Mouse (Mus musculus): ENCODE results near the gene Mcrs1.
"Not testable (repeated sequence)": the region's sequence is repeated elsewhere in the genome, so short reads cannot be mapped to it uniquely, and the experiment has no call there.

The Mcrs1 gene

GRCm38 (mm10) chr15:99251626-99252380, at the start of gene Mcrs1:
Mcrs1 (minus strand) TSS chr15:99251961.
- peak; percentile 99 for DNase-seq (ENCODE audit: low read depth)

- peak; percentile 39 for DNase-seq (ENCODE audit: low read depth)
Measured at GRCm38 (mm10) chr15:99296213-99296612, 44.5 kb upstream of the Mcrs1 start.

GRCm38 (mm10) chr15:99295484-99295981, 43.8 kb upstream of the Mcrs1 start, which contains the start of gene Fam186b:
Fam186b (minus strand) TSS chr15:99295888.
- DNase-seq (ENCODE audit: low read depth), result peak; percentile 50

GRCm38 (mm10) chr15:99294813-99295374, 43.1 kb upstream of the Mcrs1 start, which contains the start of gene Prpf40b:
Prpf40b (plus strand) TSS chr15:99295087.
- DNase-seq (ENCODE audit: low read depth), result peak; percentile 91

GRCm38 (mm10) chr15:99294287-99294686, 42.5 kb upstream of the Mcrs1 start:
- peak; percentile 65 for DNase-seq (ENCODE audit: low read depth)

- DNase-seq (ENCODE audit: low read depth), result no peak
Measured at GRCm38 (mm10) chr15:99290586-99290985, 38.8 kb upstream of the Mcrs1 start.

- DNase-seq (ENCODE audit: low read depth), result no peak
Measured at GRCm38 (mm10) chr15:99285189-99285535, 33.4 kb upstream of the Mcrs1 start.

GRCm38 (mm10) chr15:99284527-99285188, 32.9 kb upstream of the Mcrs1 start:
- no peak for DNase-seq (ENCODE audit: low read depth)

- peak; percentile 47 for DNase-seq (ENCODE audit: low read depth)
Measured at GRCm38 (mm10) chr15:99283456-99283855, 31.7 kb upstream of the Mcrs1 start.

GRCm38 (mm10) chr15:99278271-99278670, 26.5 kb upstream of the Mcrs1 start:
- DNase-seq (ENCODE audit: low read depth), result no peak

GRCm38 (mm10) chr15:99276095-99276494, 24.3 kb upstream of the Mcrs1 start:
- DNase-seq (ENCODE audit: low read depth), result peak; percentile 70

- peak; percentile 91 for DNase-seq (ENCODE audit: low read depth)
Measured at GRCm38 (mm10) chr15:99265679-99266078, 13.9 kb upstream of the Mcrs1 start.

- DNase-seq (ENCODE audit: low read depth), result no peak
Measured at GRCm38 (mm10) chr15:99264363-99264762, 12.6 kb upstream of the Mcrs1 start.

GRCm38 (mm10) chr15:99262702-99263101, 10.9 kb upstream of the Mcrs1 start:
- DNase-seq (ENCODE audit: low read depth), result no peak

GRCm38 (mm10) chr15:99259730-99260252, 8.0 kb upstream of the Mcrs1 start:
- peak; percentile 70 for DNase-seq (ENCODE audit: low read depth)

GRCm38 (mm10) chr15:99259167-99259729, 7.5 kb upstream of the Mcrs1 start:
- DNase-seq (ENCODE audit: low read depth), result no peak

- DNase-seq (ENCODE audit: low read depth), result no peak
Measured at GRCm38 (mm10) chr15:99255241-99255749, 3.5 kb upstream of the Mcrs1 start.

- DNase-seq (ENCODE audit: low read depth), result no peak
Measured at GRCm38 (mm10) chr15:99254477-99255005, 2.8 kb upstream of the Mcrs1 start.

- DNase-seq (ENCODE audit: low read depth), result no peak
Measured at GRCm38 (mm10) chr15:99253772-99254171, 2.0 kb upstream of the Mcrs1 start.

- not testable (repeated sequence) for DNase-seq (ENCODE audit: low read depth)
Measured at GRCm38 (mm10) chr15:99253175-99253479, 1.4 kb upstream of the Mcrs1 start.

GRCm38 (mm10) chr15:99252381-99253174, 817 bp upstream of the Mcrs1 start:
- peak; percentile 54 for DNase-seq (ENCODE audit: low read depth)
